Mouse (Mus musculus) liver, embryonic 14.5 days (tissue): Measurements from ENCODE around the gene Slk.

Experiments
- CTCF ChIP-seq: IDR thresholded peaks from 2 replicates; pipeline ENCODE4 v1.5.1; 2016; ENCODE audit warnings: antibody characterized with exemption, low read depth, control low read depth
- EP300 ChIP-seq: IDR thresholded peaks from 2 replicates; pipeline ENCODE4 v1.6.1; 2016; ENCODE audit warnings: antibody characterized with exemption, low read depth

GRCm38 (mm10) chr19:47538801-47539200 lies 40.7 kb upstream of the Slk start:
- TF ChIP-seq CTCF (no peak), EP300 (no peak)
